Mouse (Mus musculus) 3134 (cell line): ENCODE measurements at regions not wholly inside any gene's neighbourhood (a gene's known extent, or its start where the extent isn't known, plus 50 kb on each side); places are given as distances from the start of the nearest gene placed in this dataset.
A peak's percentile ranks its signal among the peaks of the same experiment; 100 is the strongest.

Source experiments
- DNase-seq: peaks from one replicate; pipeline ENCODE4 v3.0.0-alpha.2; 2011; ENCODE audit warnings: low spot score; ENCODE audit not compliant: insufficient read length; ENCODE audit errors: extremely low read depth

- DNase-seq = no peak
Observed at GRCm38 (mm10) chr11:66605998-66606397, 80.2 kb upstream of the Shisa6 start.

GRCm38 (mm10) chr11:66606646-66607045 lies 80.9 kb upstream of the Shisa6 start:
- no peak for DNase-seq

- no peak for DNase-seq
Observed at GRCm38 (mm10) chr11:66609733-66610132, 84.0 kb upstream of the Shisa6 start.

- peak; percentile 9 for DNase-seq
Observed at GRCm38 (mm10) chr11:66613150-66613549, 87.4 kb upstream of the Shisa6 start.

GRCm38 (mm10) chr11:66625491-66625890 lies 99.7 kb upstream of the Shisa6 start:
- DNase-seq = no peak

- DNase-seq = no peak
Observed at GRCm38 (mm10) chr11:66656810-66657209, 131.0 kb upstream of the Shisa6 start.

- DNase-seq = no peak
Observed at GRCm38 (mm10) chr11:66674581-66674980, 148.8 kb upstream of the Shisa6 start.

- DNase-seq = no peak
Observed at GRCm38 (mm10) chr11:66680057-66680621, 154.4 kb upstream of the Shisa6 start.

GRCm38 (mm10) chr11:66681892-66682291 lies 156.1 kb upstream of the Shisa6 start:
- DNase-seq = no peak

- no peak for DNase-seq
Observed at GRCm38 (mm10) chr11:66684181-66684580, 158.4 kb upstream of the Shisa6 start.

- DNase-seq = no peak
Observed at GRCm38 (mm10) chr11:66694651-66695266, 169.0 kb upstream of the Shisa6 start.

- no peak for DNase-seq
Observed at GRCm38 (mm10) chr11:66696791-66697190, 171.0 kb upstream of the Shisa6 start.

- DNase-seq = no peak
Observed at GRCm38 (mm10) chr11:66745479-66745878, 166.3 kb upstream of the Pirt start.

- peak; percentile 34 for DNase-seq
Observed at GRCm38 (mm10) chr11:66789997-66790396, 121.8 kb upstream of the Pirt start.

GRCm38 (mm10) chr11:66806887-66807286 lies 104.9 kb upstream of the Pirt start:
- DNase-seq = peak; percentile 19

GRCm38 (mm10) chr11:66813310-66813709 lies 98.5 kb upstream of the Pirt start:
- no peak for DNase-seq

GRCm38 (mm10) chr11:66813731-66814130 lies 98.0 kb upstream of the Pirt start:
- no peak for DNase-seq

GRCm38 (mm10) chr11:66835864-66836263 lies 75.9 kb upstream of the Pirt start:
- DNase-seq = no peak

- DNase-seq = no peak
Observed at GRCm38 (mm10) chr11:66836633-66837380, 75.0 kb upstream of the Pirt start.

- DNase-seq = no peak
Observed at GRCm38 (mm10) chr11:66845238-66845637, 66.5 kb upstream of the Pirt start.

GRCm38 (mm10) chr11:66846043-66846775 lies 65.6 kb upstream of the Pirt start:
- no peak for DNase-seq
